Mouse (Mus musculus) megakaryocyte, adult 5-6 weeks (primary cell): ENCODE measurements around the gene Tubgcp3. TPM values are rescaled to one million over a fixed set of nuclear protein-coding genes. Genes with fewer than 3 reads are reported as not detected.
"Not testable (repeated sequence)": the region's sequence is repeated elsewhere in the genome, so short reads cannot be mapped to it uniquely, and the experiment has no call there.

Source experiments
- ATAC-seq: 2 replicates; pipeline ENCODE4 v1.8.0; 2016; ENCODE audit warnings: mild to moderate bottlenecking, inconsistent platforms; ENCODE audit not compliant: poor library complexity, severe bottlenecking
- total RNA-seq, 2 experiments: library from RNA; stranded (forward) in 1 of 2; stranded (reverse) in 1 of 2; fragments of 153-499, 151-499 nt in 1 of 2; fragments of 221-1000, 200-1000 nt in 1 of 2; gene quantifications; 2 replicates each; pipeline versions ENCODE4 v1.2.3 to v1.2.4; 2015 to 2017

The Tubgcp3 gene
- total RNA-seq (2015) (44.2 and 50.4 TPM in 2 replicates), total RNA-seq (2017) (34.5 and 37.6 TPM in 2 replicates)

- peak; percentile 99 for ATAC-seq
Observed at GRCm38 (mm10) chr8:12672056-12672881, at the start of gene Tubgcp3. TSS of gene Tubgcp3 (minus strand) at chr8:12672248.

GRCm38 (mm10) chr8:12719091-12719490 lies 47.0 kb upstream of the Tubgcp3 start:
- ATAC-seq: no peak

- ATAC-seq: no peak
Observed at GRCm38 (mm10) chr8:12715861-12716585, 44.0 kb upstream of the Tubgcp3 start.

GRCm38 (mm10) chr8:12711623-12712022 lies 39.6 kb upstream of the Tubgcp3 start:
- ATAC-seq: peak; percentile 77

- peak; percentile 79 for ATAC-seq
Observed at GRCm38 (mm10) chr8:12703597-12703996, 31.5 kb upstream of the Tubgcp3 start.

- ATAC-seq: peak; percentile 76
Observed at GRCm38 (mm10) chr8:12702290-12702689, 30.2 kb upstream of the Tubgcp3 start.

- no peak for ATAC-seq
Observed at GRCm38 (mm10) chr8:12698660-12699277, 26.7 kb upstream of the Tubgcp3 start.

- no peak for ATAC-seq
Observed at GRCm38 (mm10) chr8:12688851-12689250, 16.8 kb upstream of the Tubgcp3 start.

- ATAC-seq: peak; percentile 99
Observed at GRCm38 (mm10) chr8:12677529-12677928, 5.5 kb upstream of the Tubgcp3 start.

- ATAC-seq: peak; percentile 26; the same call in 1 of the 2 replicates
Observed at GRCm38 (mm10) chr8:12671473-12672055, 484 bp downstream of the Tubgcp3 start.

GRCm38 (mm10) chr8:12670965-12671364 lies 1.1 kb downstream of the Tubgcp3 start:
- ATAC-seq: no peak

- ATAC-seq: no peak
Observed at GRCm38 (mm10) chr8:12668832-12669231, 3.2 kb downstream of the Tubgcp3 start.

GRCm38 (mm10) chr8:12666530-12666929 lies 5.5 kb downstream of the Tubgcp3 start:
- ATAC-seq: not testable (repeated sequence)

GRCm38 (mm10) chr8:12663105-12663456 lies 9.0 kb downstream of the Tubgcp3 start:
- ATAC-seq: no peak

GRCm38 (mm10) chr8:12662375-12663104 lies 9.5 kb downstream of the Tubgcp3 start:
- ATAC-seq: no peak

GRCm38 (mm10) chr8:12657411-12657810 lies 14.6 kb downstream of the Tubgcp3 start:
- no peak for ATAC-seq

- no peak for ATAC-seq
Observed at GRCm38 (mm10) chr8:12651246-12651645, 20.8 kb downstream of the Tubgcp3 start.

- no peak for ATAC-seq
Observed at GRCm38 (mm10) chr8:12650495-12650894, 21.6 kb downstream of the Tubgcp3 start.

- ATAC-seq: no peak
Observed at GRCm38 (mm10) chr8:12648951-12649350, 23.1 kb downstream of the Tubgcp3 start.

GRCm38 (mm10) chr8:12646536-12646935 lies 25.5 kb downstream of the Tubgcp3 start:
- no peak for ATAC-seq
